Mouse (Mus musculus): ENCODE results near the gene Tcerg1l.

DNA sequence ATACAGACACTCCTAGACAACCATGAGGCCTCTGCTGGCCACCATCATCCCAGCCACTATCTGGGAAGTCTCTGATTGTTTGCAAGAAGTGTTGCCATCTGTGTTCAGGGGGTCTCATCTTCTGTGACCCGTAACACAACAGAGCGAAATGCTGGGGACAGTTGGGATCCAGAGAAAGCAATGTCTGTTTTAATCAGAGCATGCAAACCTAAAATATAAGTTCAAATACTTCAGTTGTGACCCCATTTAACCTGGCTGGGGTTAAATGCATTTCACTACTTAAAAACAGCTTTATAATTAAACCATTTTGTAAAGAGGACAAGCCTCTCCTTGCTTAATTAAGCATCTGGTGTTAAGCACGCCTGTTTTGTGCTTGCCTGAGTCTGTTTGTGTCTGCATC, 66.3 kb downstream of the Tcerg1l start:
- TF ChIP-seq CTCF (IDR thresholded peaks at IDR 0.05; ENCODE audit: borderline replicate concordance, insufficient read depth, low read depth, low read length) (no peak), POLR2A (IDR thresholded peaks at IDR 0.05; ENCODE audit: borderline replicate concordance, insufficient read depth, low read length) (no peak)
